Mouse (Mus musculus) adrenal gland, postnatal 0 days (tissue): ENCODE data around the gene Ksr2. TPM values are rescaled to one million over a fixed set of nuclear protein-coding genes. Genes with fewer than 3 reads are reported as not detected.

Source experiments
- polyA plus RNA-seq: library from polyadenylated mRNA; unstranded; fragments of >200 nt; fragmentation: Nextera tagmentation; extraction: Ambion mirVana; gene quantifications from 2 replicates; pipeline ENCODE4 v1.2.1, GENCODE M21; 2015

Ksr2 gene
- 2.4 and 4.2 TPM in 2 replicates for polyA plus RNA-seq

DNA sequence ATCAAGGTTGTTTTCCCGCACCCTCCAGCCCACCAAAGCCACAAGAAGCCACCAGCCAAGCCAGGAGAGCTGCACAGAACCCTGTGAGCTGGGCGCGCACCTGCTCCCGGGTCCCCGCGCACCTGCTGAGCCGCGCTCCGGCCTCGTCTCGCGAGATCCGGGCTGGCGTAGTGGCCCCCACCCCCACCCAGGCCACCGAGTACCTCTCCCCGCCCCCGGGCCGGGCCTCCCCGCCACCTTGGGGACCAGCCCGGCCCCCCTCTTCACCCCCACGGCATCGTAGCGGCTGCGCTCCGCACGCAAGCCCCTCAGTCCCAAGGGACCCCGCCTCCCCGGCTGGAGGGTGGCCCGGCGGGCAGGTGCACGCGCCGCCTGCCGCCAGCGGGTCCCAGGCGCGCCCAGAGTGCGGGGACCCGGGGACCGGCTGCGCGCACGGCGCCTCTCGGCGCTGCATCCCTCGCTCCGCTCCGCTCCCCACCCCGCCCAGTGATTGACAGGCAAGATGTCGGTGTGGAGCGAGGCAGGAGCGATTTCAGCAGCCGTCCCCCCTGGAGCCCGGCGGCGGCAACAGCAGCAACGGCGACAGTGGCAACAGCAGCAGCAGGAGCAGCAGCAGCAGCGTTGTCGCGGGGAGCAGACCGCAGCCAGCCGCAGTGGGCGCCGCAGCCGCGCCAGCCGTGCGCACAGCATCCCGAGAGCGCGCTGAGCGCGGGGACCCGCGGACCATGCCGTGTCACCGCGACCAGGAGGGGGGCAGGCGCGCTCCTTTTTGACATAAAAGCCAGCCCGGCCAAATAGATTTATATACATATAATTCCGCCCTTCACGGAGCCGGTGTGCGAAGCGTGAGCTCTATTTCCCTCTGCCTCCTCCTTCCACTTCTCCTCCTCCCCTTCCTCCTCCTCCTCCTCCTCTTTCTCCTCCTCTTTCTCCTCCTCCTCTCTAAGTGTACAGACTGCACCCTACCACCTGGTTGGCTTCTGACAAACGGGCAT is at the start of gene Ksr2:
TSS of gene Ksr2 (plus strand) at position 494 of the 995 bp plus-strand sequence.

DNA sequence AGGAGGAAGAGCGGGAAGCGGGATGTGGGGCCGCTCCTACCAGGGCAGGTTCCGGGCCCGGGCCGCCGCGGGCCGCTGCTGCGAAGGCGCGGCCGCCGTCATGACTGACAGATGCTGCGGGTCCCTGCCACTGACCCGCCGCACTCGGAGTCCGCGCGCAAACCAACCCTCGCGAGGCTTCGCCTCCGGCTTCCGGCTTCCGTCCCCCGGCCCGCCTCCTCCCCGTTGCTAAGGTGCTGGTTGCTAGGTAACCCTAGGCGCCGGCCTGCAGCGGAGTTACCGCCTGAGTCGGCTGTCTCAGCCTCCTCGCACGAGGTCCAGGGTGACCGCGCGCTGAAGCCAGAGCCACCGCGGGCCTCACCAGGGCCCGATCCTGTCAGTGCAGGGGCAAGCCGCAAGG is 24.9 kb upstream of the Ksr2 start, which contains the start of gene Rfc5:
TSS of gene Rfc5 (minus strand) at position 171 of the 400 bp plus-strand sequence.

DNA sequence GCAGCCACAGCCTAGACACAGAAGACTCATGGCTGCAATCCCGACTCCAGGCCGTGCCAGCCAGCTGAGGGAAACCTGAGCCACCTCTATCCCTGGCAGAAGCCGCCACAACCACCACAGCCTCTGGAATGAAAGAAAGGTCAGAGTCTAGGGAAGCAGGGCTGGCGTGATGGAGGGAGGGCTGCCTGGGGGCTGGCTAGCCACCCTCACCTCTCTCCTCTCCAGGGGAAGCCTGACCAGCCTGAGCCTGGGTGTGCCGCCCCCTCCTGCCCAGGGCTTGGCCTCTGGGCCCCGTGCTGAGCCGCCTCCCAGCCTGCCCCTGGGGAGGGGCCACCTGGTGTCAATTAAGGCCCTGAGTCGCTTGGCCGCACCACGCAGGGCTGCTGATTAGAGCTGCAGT is 366.9 kb downstream of the Ksr2 start, which contains the start of gene Nos1:
TSS of gene Nos1 (plus strand) at position 352 of the 400 bp plus-strand sequence.

Other genes starting within 250 kb of the Ksr2 start
- 912 and 1,387 TPM in 2 replicates for gene Pebp1, start 126.4 kb upstream of the Ksr2 start, polyA plus RNA-seq
- gene Vsig10, start 94.9 kb upstream of the Ksr2 start, polyA plus RNA-seq: 13.6 and 24.8 TPM in 2 replicates
- 69.0 and 112 TPM in 2 replicates for gene Wsb2, start 56.7 kb upstream of the Ksr2 start, polyA plus RNA-seq
- 20.7 and 33.7 TPM in 2 replicates for gene Rfc5, start 25.0 kb upstream of the Ksr2 start, polyA plus RNA-seq